Mouse (Mus musculus) brain, embryonic 14.5 days (tissue): Measurements from ENCODE around the gene Lamb3. TPM values are rescaled to one million over a fixed set of nuclear protein-coding genes. Genes with fewer than 3 reads are reported as not detected.

Source experiments
- DNase-seq: peaks from one replicate; pipeline ENCODE4 v3.0.0-alpha.2; 2011; ENCODE audit warnings: low read depth
- CTCF ChIP-seq: fragments of 200-500 bp; IDR thresholded peaks from 2 replicates; pipeline ENCODE4 v1.5.1; 2012; ENCODE audit warnings: inconsistent platforms, mild to moderate bottlenecking, moderate library complexity, borderline replicate concordance; ENCODE audit not compliant: insufficient read depth, insufficient read length; ENCODE audit errors: extremely low read depth
- POLR2A ChIP-seq: fragments of 200-500 bp; IDR thresholded peaks from 2 replicates; pipeline ENCODE4 v1.6.1; 2012; ENCODE audit warnings: mild to moderate bottlenecking, inconsistent platforms, borderline replicate concordance; ENCODE audit not compliant: poor library complexity, insufficient read depth, insufficient read length, severe bottlenecking; ENCODE audit errors: extremely low read depth
- polyA plus RNA-seq: library from polyadenylated mRNA; depleted of rRNA; stranded (reverse); fragments of >200 nt; gene quantifications from 2 replicates; pipeline ENCODE4 v1.2.3, GENCODE M21; 2012; rRNA removed

Gene Lamb3
- polyA plus RNA-seq = 0.67 and 0.79 TPM in 2 replicates

- DNase-seq = no peak
- TF ChIP-seq CTCF (no peak), POLR2A (no peak)
Measured at GRCm38 (mm10) chr1:193207503-193207902, at the start of gene Lamb3. TSS of gene Lamb3 (plus strand) at chr1:193207699.

- TF ChIP-seq POLR2A (no peak), CTCF (no peak)
- DNase-seq = no peak
Measured at GRCm38 (mm10) chr1:193159163-193159562, 48.3 kb upstream of the Lamb3 start.

- DNase-seq = no peak
- no peak for TF ChIP-seq CTCF
- no peak for TF ChIP-seq POLR2A
Measured at GRCm38 (mm10) chr1:193159613-193160012, 47.9 kb upstream of the Lamb3 start.

GRCm38 (mm10) chr1:193160317-193161032 lies 47.0 kb upstream of the Lamb3 start:
- peak; percentile 50 for DNase-seq
- no peak for TF ChIP-seq CTCF
- no peak for TF ChIP-seq POLR2A

- DNase-seq = no peak
- TF ChIP-seq CTCF (no peak), POLR2A (no peak)
Measured at GRCm38 (mm10) chr1:193167746-193168145, 39.8 kb upstream of the Lamb3 start, which contains the start of gene A130010J15Rik. TSS of gene A130010J15Rik (plus strand) at chr1:193168046.

GRCm38 (mm10) chr1:193169228-193169627 lies 38.3 kb upstream of the Lamb3 start:
- TF ChIP-seq POLR2A = no peak
- no peak for TF ChIP-seq CTCF
- DNase-seq = no peak

- peak; percentile 63 for DNase-seq
- TF ChIP-seq CTCF (no peak), POLR2A (no peak)
Measured at GRCm38 (mm10) chr1:193169856-193170255, 37.6 kb upstream of the Lamb3 start.

GRCm38 (mm10) chr1:193172991-193173809 lies 34.3 kb upstream of the Lamb3 start:
- TF ChIP-seq POLR2A (peak; percentile 82; the same call in 1 of the 2 replicates), CTCF (no peak)
- peak; percentile 100 for DNase-seq

GRCm38 (mm10) chr1:193173810-193174129 lies 33.7 kb upstream of the Lamb3 start:
- no peak for TF ChIP-seq POLR2A
- no peak for TF ChIP-seq CTCF
- no peak for DNase-seq

- TF ChIP-seq POLR2A (no peak), CTCF (no peak)
- no peak for DNase-seq
Measured at GRCm38 (mm10) chr1:193174143-193174733, 33.3 kb upstream of the Lamb3 start.

- no peak for TF ChIP-seq CTCF
- no peak for TF ChIP-seq POLR2A
Measured at GRCm38 (mm10) chr1:193181104-193181503, 26.4 kb upstream of the Lamb3 start.

More at GRCm38 (mm10) chr1:193181104-193181503, 26.4 kb upstream of the Lamb3 start:
- no peak for DNase-seq
